Mouse (Mus musculus): Measurements from ENCODE around the gene Tfr2. TPM values are rescaled to one million over a fixed set of nuclear protein-coding genes. Genes with fewer than 3 reads are reported as not detected.
"Not testable (repeated sequence)": the region's sequence is repeated elsewhere in the genome, so short reads cannot be mapped to it uniquely, and the experiment has no call there.

Tfr2 gene
- polyA plus RNA-seq, 1 experiment from 2014 or later = 3.4 TPM

GRCm38 (mm10) chr5:137610548-137611244 lies 41.1 kb downstream of the Tfr2 start:
- peak overlapping the region; percentile 38 for H3K4me2 ChIP-seq (replicated peaks)
- ATAC-seq (ENCODE audit: low FRiP score) = no peak
- peaks cover 42% of the 10 kb centered on the region for H3K4me1 ChIP-seq
- H3K36me3 ChIP-seq = no peaks in the 10 kb centered on the region
- peak overlapping the region; percentile 23; the same call in 1 of the 2 replicates for H3K9ac ChIP-seq
- peak overlapping the region; percentile 86 for H3K27ac ChIP-seq
- H3K9me3 ChIP-seq (replicated peaks) = no peaks in the 10 kb centered on the region
- peaks cover 23% of the 10 kb centered on the region for H3K27me3 ChIP-seq
- H3K4me3 ChIP-seq = peak overlapping the region; percentile 18; the same call in 1 of the 2 replicates
- 12% methylated on average over 12 of the region's 12 CpGs for WGBS

GRCm38 (mm10) chr5:137611245-137611602 lies 41.6 kb downstream of the Tfr2 start:
- Histone ChIP-seq H3K27me3 (peaks cover 23% of the 10 kb centered on the region), H3K4me2 (replicated peaks) (peak overlapping the region; percentile 38), H3K4me1 (peaks cover 42% of the 10 kb centered on the region), H3K9me3 (replicated peaks) (no peaks in the 10 kb centered on the region), H3K27ac (peak overlapping the region; percentile 86), H3K36me3 (no peaks in the 10 kb centered on the region), H3K9ac (0 out of 2 replicates have a peak overlapping the region, but pooled peaks have one; percentile 23), H3K4me3 (peak overlapping the region; percentile 18; the same call in 1 of the 2 replicates)
- 17% methylated on average over 6 of the region's 6 CpGs for WGBS
- ATAC-seq (ENCODE audit: low FRiP score) = peak; percentile 35

- Histone ChIP-seq H3K9me3 (replicated peaks) (no peaks in the 10 kb centered on the region), H3K27ac (no peak overlapping the region), H3K9ac (no peak overlapping the region; the same call in 1 of the 2 replicates), H3K36me3 (no peaks in the 10 kb centered on the region), H3K27me3 (peaks cover 10% of the 10 kb centered on the region), H3K4me2 (replicated peaks) (no peak overlapping the region), H3K4me3 (no peak overlapping the region), H3K4me1 (peaks cover 38% of the 10 kb centered on the region)
- no peak for ATAC-seq (ENCODE audit: low FRiP score)
- WGBS = 60% methylated on average over 5 of the region's 5 CpGs
Observed at GRCm38 (mm10) chr5:137613076-137613475, 43.4 kb downstream of the Tfr2 start.

GRCm38 (mm10) chr5:137613550-137613949 lies 43.9 kb downstream of the Tfr2 start, which contains the start of gene Pcolce:
TSS of gene Pcolce (minus strand) at chr5:137613784.
- Histone ChIP-seq H3K4me1 (peaks cover 33% of the 10 kb centered on the region), H3K4me2 (replicated peaks) (no peak within 1 kb of the TSS), H3K4me3 (no peak within 1 kb of the TSS), H3K27ac (no peak within 1 kb of the TSS), H3K9ac (no peak within 1 kb of the TSS; the same call in 1 of the 2 replicates), H3K36me3 (no peaks in the 10 kb centered on the region), H3K27me3 (peaks cover 6% of the 10 kb centered on the region), H3K9me3 (replicated peaks) (no peaks in the 10 kb centered on the region)
- 58% methylated on average over 11 of the region's 11 CpGs for WGBS
- no peak for ATAC-seq (ENCODE audit: low FRiP score)

GRCm38 (mm10) chr5:137614921-137615320 lies 45.3 kb downstream of the Tfr2 start:
- not testable (repeated sequence) for H3K9ac ChIP-seq; H3K36me3 ChIP-seq; H3K27ac ChIP-seq; H3K9me3 ChIP-seq (replicated peaks); H3K4me3 ChIP-seq; H3K27me3 ChIP-seq; ATAC-seq (ENCODE audit: low FRiP score); H3K4me2 ChIP-seq (replicated peaks)
- WGBS = 88% methylated on average over 2 of the region's 2 CpGs
- H3K4me1 ChIP-seq = peaks cover 28% of the 10 kb centered on the region

GRCm38 (mm10) chr5:137615347-137615746 lies 45.7 kb downstream of the Tfr2 start:
- no peaks in the 10 kb centered on the region for H3K36me3 ChIP-seq
- WGBS = 95% methylated on average over 7 of the region's 7 CpGs
- no peak overlapping the region for H3K4me2 ChIP-seq (replicated peaks)
- no peaks in the 10 kb centered on the region for H3K9me3 ChIP-seq (replicated peaks)
- H3K27ac ChIP-seq = no peak overlapping the region
- no peaks in the 10 kb centered on the region for H3K27me3 ChIP-seq
- ATAC-seq (ENCODE audit: low FRiP score) = no peak
- no peak overlapping the region for H3K9ac ChIP-seq
- no peak overlapping the region for H3K4me3 ChIP-seq
- peaks cover 27% of the 10 kb centered on the region for H3K4me1 ChIP-seq

GRCm38 (mm10) chr5:137623937-137624530 lies 54.4 kb downstream of the Tfr2 start:
- H3K4me2 ChIP-seq (replicated peaks) = no peak overlapping the region
- H3K36me3 ChIP-seq = no peaks in the 10 kb centered on the region
- H3K27me3 ChIP-seq = no peaks in the 10 kb centered on the region
- no peak overlapping the region for H3K9ac ChIP-seq
- ATAC-seq (ENCODE audit: low FRiP score) = no peak
- peaks cover 4% of the 10 kb centered on the region for H3K4me1 ChIP-seq
- no peak overlapping the region for H3K4me3 ChIP-seq
- 82% methylated on average over 11 of the region's 11 CpGs for WGBS
- no peak overlapping the region for H3K27ac ChIP-seq
- no peaks in the 10 kb centered on the region for H3K9me3 ChIP-seq (replicated peaks)

- no peak for ATAC-seq (ENCODE audit: low FRiP score)
- no peaks in the 10 kb centered on the region for H3K27me3 ChIP-seq
- WGBS = 7% methylated on average over 9 of the region's 9 CpGs
Observed at GRCm38 (mm10) chr5:137627991-137628390, 58.4 kb downstream of the Tfr2 start.

GRCm38 (mm10) chr5:137628498-137629305 lies 59.1 kb downstream of the Tfr2 start, which contains the start of the genes Fbxo24, Lrch4 and Gm20605:
TSS of gene Fbxo24 (minus strand) at chr5:137629002.
TSS of gene Lrch4 (plus strand) at chr5:137629121.
TSS of gene Gm20605 (plus strand) at chr5:137629175.
- under 1% methylated on average over 45 of the region's 46 CpGs for WGBS
- H3K27ac ChIP-seq = peak within 1 kb of the TSS; percentile 87
- peaks cover 40% of the 10 kb centered on the region for H3K4me1 ChIP-seq
- ATAC-seq (ENCODE audit: low FRiP score) = peak; percentile 98
- H3K9me3 ChIP-seq (replicated peaks) = no peaks in the 10 kb centered on the region
- peaks cover 4% of the 10 kb centered on the region; the same call in 1 of the 2 replicates for H3K36me3 ChIP-seq
- H3K4me2 ChIP-seq (replicated peaks) = peak within 1 kb of the TSS; percentile 86
- peak within 1 kb of the TSS; percentile 75 for H3K9ac ChIP-seq
- no peaks in the 10 kb centered on the region for H3K27me3 ChIP-seq
- peak within 1 kb of the TSS; percentile 67 for H3K4me3 ChIP-seq

More at GRCm38 (mm10) chr5:137627991-137628390, 58.4 kb downstream of the Tfr2 start:
- Histone ChIP-seq H3K9me3 (replicated peaks) (no peaks in the 10 kb centered on the region), H3K4me2 (replicated peaks) (peak overlapping the region; percentile 62), H3K4me1 (peaks cover 38% of the 10 kb centered on the region), H3K9ac (peak overlapping the region; percentile 65), H3K4me3 (peak overlapping the region; percentile 67), H3K27ac (peak overlapping the region; percentile 87), H3K36me3 (no peaks in the 10 kb centered on the region)

GRCm38 (mm10) chr5:137629306-137629721 lies 59.7 kb downstream of the Tfr2 start:
- Histone ChIP-seq H3K27me3 (no peaks in the 10 kb centered on the region), H3K9ac (peak overlapping the region; percentile 75), H3K36me3 (peaks cover 10% of the 10 kb centered on the region; the same call in 1 of the 2 replicates), H3K4me1 (peaks cover 43% of the 10 kb centered on the region), H3K4me2 (replicated peaks) (peak overlapping the region; percentile 86), H3K4me3 (peak overlapping the region; percentile 67), H3K27ac (peak overlapping the region; percentile 85), H3K9me3 (replicated peaks) (no peaks in the 10 kb centered on the region)
- WGBS = under 1% methylated on average over 23 of the region's 23 CpGs
- ATAC-seq (ENCODE audit: low FRiP score) = peak; percentile 44

- Histone ChIP-seq H3K27ac (peak overlapping the region; percentile 46), H3K9me3 (replicated peaks) (no peaks in the 10 kb centered on the region), H3K36me3 (peaks cover 11% of the 10 kb centered on the region), H3K9ac (peak overlapping the region; percentile 75), H3K4me1 (peaks cover 43% of the 10 kb centered on the region), H3K4me2 (replicated peaks) (peak overlapping the region; percentile 86), H3K4me3 (peak overlapping the region; percentile 67), H3K27me3 (no peaks in the 10 kb centered on the region)
- 26% methylated on average over 6 of the region's 6 CpGs for WGBS
- ATAC-seq (ENCODE audit: low FRiP score) = no peak
Observed at GRCm38 (mm10) chr5:137629906-137630545, 60.4 kb downstream of the Tfr2 start.
